In genomic region chr12:28587949-28588348, GRCm38 (mm10) we compare ENCODE assay signal across 15 mouse cellular contexts. TPM values are rescaled to one million over a fixed set of nuclear protein-coding genes. Genes with fewer than 3 reads are reported as not detected.
DNase-seq lines count a peak whose midpoint lies in the region; ATAC-seq and TF ChIP-seq lines count a peak whose summit lies in the region.
"Had no signal": no experiment of that assay in that cellular context is flagged by ENCODE, and none has a peak within 500 bp of the region (broad histone marks: within the 10 kb centered on the region; RNA-seq: fewer than 3 reads in every experiment).

No protein-coding gene starts in this region.

- no peak for TF ChIP-seq CTCF in forebrain, postnatal 0 days (IDR thresholded peaks at IDR 0.05; ENCODE audit: low read depth)

- H3K9me3 ChIP-seq in forebrain, postnatal 0 days (ENCODE audit: low read length) = no peaks in the 10 kb centered on the region
- H3K9me3 ChIP-seq in neural tube, embryonic 15.5 days (replicated peaks) = no peaks in the 10 kb centered on the region
- H3K9me3 ChIP-seq: heart, embryonic 15.5 days; limb, embryonic 15.5 days; neural tube, embryonic 12.5 days had no signal

- peak; percentile 69 for ATAC-seq in forebrain, postnatal 0 days
- ATAC-seq in neural tube, embryonic 15.5 days (ENCODE audit: low FRiP score) = no peak
- no peak for ATAC-seq in erythroblast, adult 5-6 weeks (replicated peaks; ENCODE audit: low FRiP score, poor library complexity, severe bottlenecking)
- no peak for ATAC-seq in megakaryocyte-erythroid progenitor cell, adult 5-6 weeks (replicated peaks; ENCODE audit: low FRiP score, low TSS enrichment, poor library complexity, severe bottlenecking)

- H3K4me2 ChIP-seq in forebrain, postnatal 0 days (ENCODE audit: low read depth) = 0 out of 2 replicates have a peak overlapping the region, but pooled peaks have one; percentile 2
- no peak overlapping the region for H3K4me2 ChIP-seq in neural tube, embryonic 15.5 days
- H3K4me2 ChIP-seq: heart, embryonic 15.5 days; limb, embryonic 15.5 days; neural tube, embryonic 12.5 days had no signal

- 0 out of 2 replicates have a peak overlapping the region, but pooled peaks have one; percentile 28 for H3K9ac ChIP-seq in forebrain, postnatal 0 days
- H3K9ac ChIP-seq in neural tube, embryonic 15.5 days (replicated peaks) = no peak overlapping the region
- H3K9ac ChIP-seq: heart, embryonic 15.5 days; limb, embryonic 15.5 days had no signal

- no peak overlapping the region for H3K4me3 ChIP-seq in forebrain, postnatal 0 days (ENCODE audit: low read depth, low read length)
- no peak overlapping the region for H3K4me3 ChIP-seq in neural tube, embryonic 15.5 days (replicated peaks)
- H3K4me3 ChIP-seq: heart, embryonic 15.5 days; limb, embryonic 15.5 days; neural tube, embryonic 12.5 days had no signal

- WGBS in forebrain, postnatal 0 days = 40% methylated on average over 6 of the region's 6 CpGs
- 38% methylated on average over 6 of the region's 6 CpGs for WGBS in neural tube, embryonic 15.5 days

- no peaks in the 10 kb centered on the region for H3K27me3 ChIP-seq in forebrain, postnatal 0 days (ENCODE audit: insufficient read depth, low read length)
- no peaks in the 10 kb centered on the region for H3K27me3 ChIP-seq in neural tube, embryonic 15.5 days (replicated peaks)
- H3K27me3 ChIP-seq: neural tube, embryonic 12.5 days had no signal

- no peaks in the 10 kb centered on the region for H3K36me3 ChIP-seq in forebrain, postnatal 0 days (ENCODE audit: insufficient read depth)
- no peaks in the 10 kb centered on the region for H3K36me3 ChIP-seq in neural tube, embryonic 15.5 days
- H3K36me3 ChIP-seq: heart, embryonic 15.5 days; limb, embryonic 15.5 days; neural tube, embryonic 12.5 days had no signal

- DNase-seq in forebrain, postnatal 0 days = peak; percentile 83
- peak; percentile 69 to 88 for DNase-seq in frontal cortex, postnatal 36 days (ENCODE audit: low spot score in 2 of 2)
- peak; percentile 36 to 53 for DNase-seq in layer of hippocampus, postnatal 25 days (ENCODE audit: extremely low spot score in 1 of 2, low spot score in 1 of 2)
- no peak for DNase-seq in kidney, postnatal 36 days
- no peak for DNase-seq in ovary, postnatal 36 days (ENCODE audit: low spot score)
- DNase-seq: kidney, adult 18-20 months; lung, postnatal 14 days; thymus, postnatal 25 days had no signal

- H3K27ac ChIP-seq in forebrain, postnatal 0 days (ENCODE audit: low read depth, low read length) = peak overlapping the region; percentile 71
- H3K27ac ChIP-seq in neural tube, embryonic 15.5 days (replicated peaks) = 0 out of 2 replicates have a peak overlapping the region, but pooled peaks have one; percentile 63
- H3K27ac ChIP-seq: heart, embryonic 15.5 days; limb, embryonic 15.5 days; neural tube, embryonic 12.5 days had no signal

- peaks cover 17% of the 10 kb centered on the region for H3K4me1 ChIP-seq in forebrain, postnatal 0 days (ENCODE audit: insufficient read depth)
- peaks cover 34% of the 10 kb centered on the region for H3K4me1 ChIP-seq in neural tube, embryonic 15.5 days
- H3K4me1 ChIP-seq: limb, embryonic 15.5 days had no signal

RNA-seq across cellular contexts. Expression of gene Allc, which starts 5.6 kb away (rescaled TPM):
- total RNA-seq in forebrain, postnatal 0 days (2014; rRNA removed) = 0.29 TPM in 1 of 2 replicates, not detected in the other
- 0.14 and 0.17 TPM in 2 replicates for polyA plus RNA-seq in forebrain, postnatal 0 days (2015; fragmentation: Nextera tagmentation; extraction: Ambion mirVana)
- under 1 TPM; 0.44 to 0.45 TPM for total RNA-seq in layer of hippocampus, postnatal 25 days (2021)
- 0.14 TPM in 1 of 2 replicates, not detected in the other for polyA plus RNA-seq in neural tube, embryonic 15.5 days (2015; fragmentation: Nextera tagmentation; extraction: Ambion mirVana)
- total RNA-seq in erythroblast, adult 5-6 weeks (2015; ENCODE audit: low replicate concordance) = not detected in 2 replicates
- not detected in 2 replicates for total RNA-seq in erythroblast, adult 5-6 weeks (2017; ENCODE audit: low replicate concordance)
- not detected in 2 replicates for total RNA-seq in megakaryocyte-erythroid progenitor cell, adult 5-6 weeks (2014; fragmentation: Nextera tagmentation)
- total RNA-seq in megakaryocyte-erythroid progenitor cell, adult 5-6 weeks (2017) = not detected in 2 replicates
- total RNA-seq: gastrocnemius, adult 18-20 months had no signal
- polyA plus RNA-seq: heart, embryonic 15.5 days; limb, embryonic 15.5 days; neural tube, embryonic 12.5 days had no signal

RNA-seq across cellular contexts. Expression of gene Colec11, which starts 35.2 kb away (rescaled TPM):
- 0.48 and 0.62 TPM in 2 replicates for total RNA-seq in forebrain, postnatal 0 days (2014; rRNA removed)
- polyA plus RNA-seq in forebrain, postnatal 0 days (2015; fragmentation: Nextera tagmentation; extraction: Ambion mirVana) = 0.39 and 1.1 TPM in 2 replicates
- total RNA-seq in layer of hippocampus, postnatal 25 days (2021) = under 1 TPM; 0.42 to 0.69 TPM
- polyA plus RNA-seq in neural tube, embryonic 15.5 days (2015; fragmentation: Nextera tagmentation; extraction: Ambion mirVana) = 1.1 and 1.4 TPM in 2 replicates
- total RNA-seq in erythroblast, adult 5-6 weeks (2015; ENCODE audit: low replicate concordance) = 1.0 TPM in 1 of 2 replicates, not detected in the other
- total RNA-seq in erythroblast, adult 5-6 weeks (2017; ENCODE audit: low replicate concordance) = not detected in 2 replicates
- not detected in 2 replicates for total RNA-seq in megakaryocyte-erythroid progenitor cell, adult 5-6 weeks (2014; fragmentation: Nextera tagmentation)
- 0.99 TPM in 1 of 2 replicates, not detected in the other for total RNA-seq in megakaryocyte-erythroid progenitor cell, adult 5-6 weeks (2017)

RNA-seq across cellular contexts. Expression of gene Dcdc2c, which starts 35.8 kb away (rescaled TPM):
- total RNA-seq in forebrain, postnatal 0 days (2014; rRNA removed) = not detected in 2 replicates
- polyA plus RNA-seq in forebrain, postnatal 0 days (2015; fragmentation: Nextera tagmentation; extraction: Ambion mirVana) = 0.09 TPM in 1 of 2 replicates, not detected in the other
- under 1 TPM; 0.25 to 0.52 TPM for total RNA-seq in layer of hippocampus, postnatal 25 days (2021)
- polyA plus RNA-seq in neural tube, embryonic 15.5 days (2015; fragmentation: Nextera tagmentation; extraction: Ambion mirVana) = 0.10 TPM in 1 of 2 replicates, not detected in the other
- total RNA-seq in erythroblast, adult 5-6 weeks (2015; ENCODE audit: low replicate concordance) = not detected in 2 replicates
- total RNA-seq in erythroblast, adult 5-6 weeks (2017; ENCODE audit: low replicate concordance) = not detected in 2 replicates
- total RNA-seq in megakaryocyte-erythroid progenitor cell, adult 5-6 weeks (2014; fragmentation: Nextera tagmentation) = not detected in 2 replicates
- total RNA-seq in megakaryocyte-erythroid progenitor cell, adult 5-6 weeks (2017) = not detected in 2 replicates
- total RNA-seq: gastrocnemius, adult 18-20 months had no signal
- polyA plus RNA-seq: heart, embryonic 15.5 days; neural tube, embryonic 12.5 days had no signal

RNA-seq across cellular contexts. Expression of gene Rps7, which starts 47.8 kb away (rescaled TPM):
- total RNA-seq in forebrain, postnatal 0 days (2014; rRNA removed) = 1,274 and 1,982 TPM in 2 replicates
- 605 and 756 TPM in 2 replicates for polyA plus RNA-seq in forebrain, postnatal 0 days (2015; fragmentation: Nextera tagmentation; extraction: Ambion mirVana)
- 100 to 1,000 TPM; 257 to 314 TPM for total RNA-seq in layer of hippocampus, postnatal 25 days (2021)
- polyA plus RNA-seq in neural tube, embryonic 15.5 days (2015; fragmentation: Nextera tagmentation; extraction: Ambion mirVana) = 417 and 491 TPM in 2 replicates
- total RNA-seq in erythroblast, adult 5-6 weeks (2015; ENCODE audit: low replicate concordance) = 581 and 663 TPM in 2 replicates
- total RNA-seq in erythroblast, adult 5-6 weeks (2017; ENCODE audit: low replicate concordance) = 566 and 639 TPM in 2 replicates
- total RNA-seq in megakaryocyte-erythroid progenitor cell, adult 5-6 weeks (2014; fragmentation: Nextera tagmentation) = 3,723 and 3,737 TPM in 2 replicates
- total RNA-seq in megakaryocyte-erythroid progenitor cell, adult 5-6 weeks (2017) = 4,053 and 5,358 TPM in 2 replicates

Comparison
In these comparisons a context has a peak if more than half of its experiments do, and no peak if none do; other contexts are left out.
1. DNase-seq: peak in forebrain, postnatal 0 days (single experiment), frontal cortex, postnatal 36 days (2 of 2) and layer of hippocampus, postnatal 25 days (2 of 2); none in kidney, postnatal 36 days (0 of 2) and ovary, postnatal 36 days (single experiment).